Mouse (Mus musculus) C2C12 (cell line): ENCODE results near the gene Trrap.

Experiments used
- CTCF ChIP-seq: IDR thresholded peaks from one replicate; pipeline ENCODE4 v1.5.1; 2011; ENCODE audit not compliant: control insufficient read depth, insufficient read depth, insufficient read length
- FOSL1 ChIP-seq: IDR thresholded peaks from one replicate; pipeline ENCODE4 v1.8.0; 2011; ENCODE audit warnings: mild to moderate bottlenecking, low read length; ENCODE audit not compliant: poor library complexity, insufficient read depth, severe bottlenecking
- MAX ChIP-seq: IDR thresholded peaks from one replicate; pipeline ENCODE4 v1.6.1; 2011; ENCODE audit warnings: mild to moderate bottlenecking, control low read depth
- MYOD1 ChIP-seq: IDR thresholded peaks from one replicate; pipeline ENCODE4 v1.6.1; 2011; ENCODE audit warnings: low read depth; ENCODE audit not compliant: control insufficient read depth, insufficient read length
- USF1 ChIP-seq: IDR thresholded peaks from one replicate; pipeline ENCODE4 v1.6.1; 2011; ENCODE audit warnings: low read depth, mild to moderate bottlenecking, control low read depth, moderate library complexity

DNA sequence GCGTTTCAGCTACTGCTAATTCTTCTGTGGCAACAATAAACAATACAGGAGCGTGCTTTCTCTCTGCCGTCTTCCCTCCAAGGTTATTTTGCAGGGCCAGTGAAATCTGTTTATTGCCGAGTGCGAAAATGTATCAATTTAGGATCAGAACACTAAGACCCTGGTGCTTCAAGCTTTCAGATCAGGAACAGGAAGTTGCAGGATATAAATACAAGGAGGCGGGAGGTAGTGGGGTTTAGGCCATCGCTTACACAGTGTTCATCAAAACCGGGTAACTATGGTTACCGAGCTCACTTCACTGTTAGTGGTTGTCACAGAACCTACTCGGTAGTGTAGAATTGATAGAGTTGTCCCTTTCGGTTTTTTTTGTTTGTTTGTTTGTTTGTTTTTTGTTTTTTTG lies 886 bp upstream of the Trrap start:
- TF ChIP-seq CTCF = no peak
- no peak for TF ChIP-seq FOSL1
- no peak for TF ChIP-seq MAX
- no peak for TF ChIP-seq MYOD1
- TF ChIP-seq USF1 = no peak
